Comparison of ENCODE assay signal across 26 mouse cellular contexts in genomic region chr4:150504304-150505021, GRCm38 (mm10).
DNase-seq lines count a peak whose midpoint lies in the region; ATAC-seq and TF ChIP-seq lines count a peak whose summit lies in the region.
"Had no signal": no experiment of that assay in that cellular context is flagged by ENCODE, and none has a peak within 500 bp of the region (broad histone marks: within the 10 kb centered on the region; RNA-seq: fewer than 3 reads in every experiment).

No protein-coding gene starts in this region.

- TF ChIP-seq POLR2A in small intestine, adult 2 months (IDR thresholded peaks at IDR 0.05; ENCODE audit: low read depth, low read length) = no peak

- H3K9ac ChIP-seq in liver, embryonic 13.5 days = no peak overlapping the region
- H3K9ac ChIP-seq in intestine, postnatal 0 days (ENCODE audit: low read depth, low read length) = no peak overlapping the region
- H3K9ac ChIP-seq: embryonic facial prominence, embryonic 15.5 days; hindbrain, embryonic 12.5 days had no signal

- ATAC-seq in liver, embryonic 13.5 days (ENCODE audit: low read depth) = peak; percentile 52; the same call in 1 of the 2 replicates
- peak; percentile 74 for ATAC-seq in intestine, postnatal 0 days
- ATAC-seq: activated CD4-positive, CD25-positive, alpha-beta regulatory T cell, adult 4 months; CD4-positive, CD25-positive, alpha-beta regulatory T cell, adult 4 months; forebrain, embryonic 14.5 days; hindbrain, embryonic 16.5 days; inflammation-experienced regulatory T-cells, adult 6 months; Patski had no signal

- WGBS in liver, embryonic 13.5 days (ENCODE audit: insufficient replicate concordance) = 42% methylated on average over 11 of the region's 11 CpGs
- 72% methylated on average over 11 of the region's 11 CpGs for WGBS in intestine, postnatal 0 days
- WGBS in small intestine, adult 2 months = 44% methylated on average over 11 of the region's 11 CpGs

- DNase-seq in liver, embryonic 13.5 days = no peak
- no peak for DNase-seq in liver
- DNase-seq in brain, adult 2 months (ENCODE audit: low read depth, low spot score) = peak; percentile 59
- no peak for DNase-seq in right cerebral cortex, postnatal 36 days (ENCODE audit: low spot score in 2 of 2)
- no peak for DNase-seq in adrenal gland, postnatal 36 days
- DNase-seq in embryo, embryonic 10 days (ENCODE audit: low spot score) = no peak
- DNase-seq: adrenal gland, postnatal 14 days; B cell, adult 2 months; cerebellum, adult 2 months; cerebellum, postnatal 36 days; embryo, embryonic 11 days; gastrocnemius, postnatal 10 days; heart, postnatal 10 days; heart, postnatal 4 days had no signal

- no peak overlapping the region for H3K27ac ChIP-seq in liver, embryonic 13.5 days
- 0 out of 2 replicates have a peak overlapping the region, but pooled peaks have one; percentile 2 for H3K27ac ChIP-seq in intestine, postnatal 0 days (ENCODE audit: low read depth, low read length)
- peak overlapping the region; percentile 7; the same call in 1 of the 2 replicates for H3K27ac ChIP-seq in small intestine, adult 2 months (ENCODE audit: insufficient read depth, low read depth, low read length)
- H3K27ac ChIP-seq: embryonic facial prominence, embryonic 15.5 days; forebrain, embryonic 10.5 days; hindbrain, embryonic 12.5 days had no signal

- TF ChIP-seq CTCF in intestine, postnatal 0 days (IDR thresholded peaks at IDR 0.05; ENCODE audit: low read depth) = no peak
- no peak for TF ChIP-seq CTCF in small intestine, adult 2 months (IDR thresholded peaks at IDR 0.05; ENCODE audit: extremely low read depth, insufficient read length, insufficient replicate concordance, low read depth, low read length)

- no peak overlapping the region for H3K4me2 ChIP-seq in liver, embryonic 13.5 days
- H3K4me2 ChIP-seq in intestine, postnatal 0 days (replicated peaks; ENCODE audit: low read depth) = no peak overlapping the region
- H3K4me2 ChIP-seq: embryonic facial prominence, embryonic 15.5 days; hindbrain, embryonic 12.5 days had no signal

- no peaks in the 10 kb centered on the region for H3K27me3 ChIP-seq in liver, embryonic 13.5 days
- H3K27me3 ChIP-seq in intestine, postnatal 0 days (replicated peaks; ENCODE audit: control insufficient read depth, insufficient read depth, low read length) = no peaks in the 10 kb centered on the region
- no peaks in the 10 kb centered on the region for H3K27me3 ChIP-seq in small intestine, adult 2 months (ENCODE audit: control insufficient read depth, insufficient read depth, low read length)
- H3K27me3 ChIP-seq: embryonic facial prominence, embryonic 15.5 days; hindbrain, embryonic 12.5 days; Patski had no signal

- H3K9me3 ChIP-seq in liver, embryonic 13.5 days (replicated peaks) = no peaks in the 10 kb centered on the region
- H3K9me3 ChIP-seq in intestine, postnatal 0 days (ENCODE audit: control insufficient read depth) = no peaks in the 10 kb centered on the region
- H3K9me3 ChIP-seq: embryonic facial prominence, embryonic 15.5 days; forebrain, embryonic 10.5 days; hindbrain, embryonic 12.5 days had no signal

- no peak overlapping the region for H3K4me3 ChIP-seq in liver, embryonic 13.5 days (replicated peaks)
- H3K4me3 ChIP-seq in intestine, postnatal 0 days (ENCODE audit: low read depth, low read length) = no peak overlapping the region
- H3K4me3 ChIP-seq in small intestine, adult 2 months (ENCODE audit: low read depth, low read length) = no peak overlapping the region
- H3K4me3 ChIP-seq: embryonic facial prominence, embryonic 15.5 days; erythroblast, embryonic 14.5 days; forebrain, embryonic 10.5 days; hindbrain, embryonic 12.5 days had no signal

- H3K36me3 ChIP-seq in liver, embryonic 13.5 days = 0 out of 2 replicates have a peak, but pooled peaks cover 16% of the 10 kb centered on the region
- H3K36me3 ChIP-seq in intestine, postnatal 0 days (ENCODE audit: control insufficient read depth, insufficient read depth) = peaks cover 26% of the 10 kb centered on the region
- peaks cover 9% of the 10 kb centered on the region for H3K36me3 ChIP-seq in small intestine, adult 2 months (ENCODE audit: control insufficient read depth, insufficient read depth, low read length)

- H3K4me1 ChIP-seq in liver, embryonic 13.5 days (replicated peaks) = peaks cover 29% of the 10 kb centered on the region
- no peaks in the 10 kb centered on the region for H3K4me1 ChIP-seq in intestine, postnatal 0 days (replicated peaks; ENCODE audit: control insufficient read depth, insufficient read depth, low read length)
- peaks cover 7% of the 10 kb centered on the region; the same call in 1 of the 2 replicates for H3K4me1 ChIP-seq in small intestine, adult 2 months (ENCODE audit: control insufficient read depth, insufficient read depth, insufficient read length, low read length)
- H3K4me1 ChIP-seq: embryonic facial prominence, embryonic 15.5 days; forebrain, embryonic 10.5 days; hindbrain, embryonic 12.5 days had no signal
